Mouse (Mus musculus): ENCODE data around the gene Gpr19. TPM values are rescaled to one million over a fixed set of nuclear protein-coding genes. Genes with fewer than 3 reads are reported as not detected.

Gene Gpr19
- polyA plus RNA-seq, 1 experiment, result 9.7 TPM

GRCm38 (mm10) chr6:134923670-134924069 lies 25.3 kb upstream of the Gpr19 start:
- no peak for DNase-seq (ENCODE audit: low spot score)

- no peak for DNase-seq (ENCODE audit: low spot score)
Measured at GRCm38 (mm10) chr6:134922511-134923195, 24.3 kb upstream of the Gpr19 start.

GRCm38 (mm10) chr6:134921695-134922510 lies 23.5 kb upstream of the Gpr19 start:
- DNase-seq (ENCODE audit: low spot score), result no peak

- DNase-seq (ENCODE audit: low spot score), result peak; percentile 49
Measured at GRCm38 (mm10) chr6:134921014-134921694, 22.8 kb upstream of the Gpr19 start.

GRCm38 (mm10) chr6:134920190-134921013 lies 22.0 kb upstream of the Gpr19 start, which contains the start of gene Cdkn1b:
Gene Cdkn1b, plus strand, starts transcription at chr6:134920401.
- peak; percentile 85 for DNase-seq (ENCODE audit: low spot score)

GRCm38 (mm10) chr6:134919511-134920189 lies 21.3 kb upstream of the Gpr19 start:
- DNase-seq (ENCODE audit: low spot score), result peak; percentile 86

GRCm38 (mm10) chr6:134918769-134919168 lies 20.4 kb upstream of the Gpr19 start:
- no peak for DNase-seq (ENCODE audit: low spot score)

GRCm38 (mm10) chr6:134917087-134917486 lies 18.7 kb upstream of the Gpr19 start:
- no peak for DNase-seq (ENCODE audit: low spot score)

GRCm38 (mm10) chr6:134916641-134917040 lies 18.3 kb upstream of the Gpr19 start:
- DNase-seq (ENCODE audit: low spot score), result no peak

GRCm38 (mm10) chr6:134914523-134914922 lies 16.1 kb upstream of the Gpr19 start:
- no peak for DNase-seq (ENCODE audit: low spot score)

- no peak for DNase-seq (ENCODE audit: low spot score)
Measured at GRCm38 (mm10) chr6:134905811-134906210, 7.4 kb upstream of the Gpr19 start.

- DNase-seq (ENCODE audit: low spot score), result no peak
Measured at GRCm38 (mm10) chr6:134903891-134904884, 5.8 kb upstream of the Gpr19 start.

GRCm38 (mm10) chr6:134903368-134903767 lies 5.0 kb upstream of the Gpr19 start:
- DNase-seq (ENCODE audit: low spot score), result no peak

- DNase-seq (ENCODE audit: low spot score), result peak; percentile 98
Measured at GRCm38 (mm10) chr6:134897443-134898094, 809 bp downstream of the Gpr19 start.

GRCm38 (mm10) chr6:134896570-134897436 lies 1.6 kb downstream of the Gpr19 start:
- no peak for DNase-seq (ENCODE audit: low spot score)

- DNase-seq (ENCODE audit: low spot score), result no peak
Measured at GRCm38 (mm10) chr6:134890436-134890835, 7.9 kb downstream of the Gpr19 start.

GRCm38 (mm10) chr6:134889763-134890162 lies 8.6 kb downstream of the Gpr19 start:
- DNase-seq (ENCODE audit: low spot score), result no peak

- DNase-seq (ENCODE audit: low spot score), result no peak
Measured at GRCm38 (mm10) chr6:134888563-134889017, 9.8 kb downstream of the Gpr19 start.

Measured in urinary bladder, adult 2 months (tissue).